ENCODE assay signal across 7 mouse cellular contexts in the genomic region with DNA sequence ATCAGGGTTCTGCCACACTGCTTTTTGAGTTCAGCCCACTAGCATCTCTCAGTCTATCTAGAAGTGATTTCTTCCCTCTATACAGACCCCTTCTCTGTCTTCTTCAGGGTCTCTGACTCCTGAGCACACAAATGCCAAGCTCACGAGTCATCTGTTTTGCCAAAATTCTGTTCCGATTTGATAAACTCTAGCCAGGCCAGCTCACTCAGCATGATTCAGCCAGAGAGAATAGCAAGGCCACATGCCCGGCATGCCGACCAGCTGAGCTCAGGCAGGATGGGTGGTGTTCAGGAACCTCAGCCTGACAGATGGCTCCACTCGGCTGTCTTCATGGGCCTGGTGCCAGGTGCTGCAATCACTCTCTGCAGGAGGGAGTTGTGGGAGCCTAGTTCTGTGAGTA.
DNase-seq lines count a peak whose midpoint lies in the region; ATAC-seq and TF ChIP-seq lines count a peak whose summit lies in the region.

No protein-coding gene starts in this region.

- 14% methylated on average over 5 of the region's 5 CpGs for WGBS in hindbrain, postnatal 0 days
- WGBS in midbrain, embryonic 14.5 days = 30% methylated on average over 5 of the region's 5 CpGs
- WGBS in stomach, embryonic 15.5 days = 12% methylated on average over 5 of the region's 5 CpGs

- no peak for TF ChIP-seq CTCF in hindbrain, postnatal 0 days (IDR thresholded peaks at IDR 0.05; ENCODE audit: low read depth)

- H3K9ac ChIP-seq in hindbrain, postnatal 0 days (replicated peaks; ENCODE audit: low read length) = no peak overlapping the region
- no peak overlapping the region for H3K9ac ChIP-seq in midbrain, embryonic 14.5 days (replicated peaks; ENCODE audit: low read length)
- no peak overlapping the region for H3K9ac ChIP-seq in stomach, embryonic 15.5 days

- H3K27me3 ChIP-seq in hindbrain, postnatal 0 days (ENCODE audit: insufficient read depth, low read length) = no peaks in the 10 kb centered on the region
- no peaks in the 10 kb centered on the region for H3K27me3 ChIP-seq in midbrain, embryonic 14.5 days (ENCODE audit: control insufficient read depth, insufficient read depth, low read length)
- no peaks in the 10 kb centered on the region for H3K27me3 ChIP-seq in stomach, embryonic 15.5 days (replicated peaks)

- peak; percentile 97 for DNase-seq in adrenal gland, adult 2 months
- DNase-seq in cerebellum, postnatal 36 days = peak; percentile 86 to 89
- peak; percentile 88 for DNase-seq in gastrocnemius, postnatal 10 days
- peak; percentile 83 for DNase-seq in hindbrain, postnatal 0 days (ENCODE audit: low spot score)
- peak; percentile 82 for DNase-seq in left cerebral cortex, adult 11 months (ENCODE audit: low spot score)
- DNase-seq in midbrain, embryonic 14.5 days = peak; percentile 70

- no peak overlapping the region for H3K4me2 ChIP-seq in hindbrain, postnatal 0 days (ENCODE audit: low read depth, low read length)
- no peak overlapping the region for H3K4me2 ChIP-seq in midbrain, embryonic 14.5 days (ENCODE audit: low read length)
- no peak overlapping the region for H3K4me2 ChIP-seq in stomach, embryonic 15.5 days

- H3K4me1 ChIP-seq in hindbrain, postnatal 0 days (ENCODE audit: insufficient read depth, low read length) = peaks cover 6% of the 10 kb centered on the region; the same call in 1 of the 2 replicates
- H3K4me1 ChIP-seq in midbrain, embryonic 14.5 days (ENCODE audit: control insufficient read depth, insufficient read depth, low read length) = no peaks in the 10 kb centered on the region
- peaks cover 8% of the 10 kb centered on the region for H3K4me1 ChIP-seq in stomach, embryonic 15.5 days

- H3K36me3 ChIP-seq in hindbrain, postnatal 0 days (ENCODE audit: insufficient read depth, low read length) = no peaks in the 10 kb centered on the region
- H3K36me3 ChIP-seq in midbrain, embryonic 14.5 days (ENCODE audit: control insufficient read depth, insufficient read depth, low read length) = no peaks in the 10 kb centered on the region
- no peaks in the 10 kb centered on the region for H3K36me3 ChIP-seq in stomach, embryonic 15.5 days

- H3K27ac ChIP-seq in hindbrain, postnatal 0 days = no peak overlapping the region
- H3K27ac ChIP-seq in midbrain, embryonic 14.5 days (replicated peaks; ENCODE audit: low read depth, low read length) = no peak overlapping the region
- no peak overlapping the region for H3K27ac ChIP-seq in stomach, embryonic 15.5 days

- no peak overlapping the region for H3K4me3 ChIP-seq in hindbrain, postnatal 0 days (ENCODE audit: low read length)
- no peak overlapping the region for H3K4me3 ChIP-seq in midbrain, embryonic 14.5 days (replicated peaks; ENCODE audit: low read depth, low read length)
- H3K4me3 ChIP-seq in stomach, embryonic 15.5 days (replicated peaks) = no peak overlapping the region

- peak; percentile 87 for ATAC-seq in hindbrain, postnatal 0 days
- peak; percentile 46; the same call in 1 of the 2 replicates for ATAC-seq in midbrain, embryonic 14.5 days (ENCODE audit: low FRiP score, low TSS enrichment)
- peak; percentile 86 for ATAC-seq in stomach, embryonic 15.5 days (ENCODE audit: insufficient read depth, low FRiP score, low read depth)

- H3K9me3 ChIP-seq in hindbrain, postnatal 0 days (ENCODE audit: low read length) = no peaks in the 10 kb centered on the region
- H3K9me3 ChIP-seq in midbrain, embryonic 14.5 days (ENCODE audit: control insufficient read depth, low read length) = no peaks in the 10 kb centered on the region
- H3K9me3 ChIP-seq in stomach, embryonic 15.5 days = no peaks in the 10 kb centered on the region
